Mouse (Mus musculus) thymus, adult 2 months (tissue): ENCODE data around the gene Churc1.

Experiments
- CTCF ChIP-seq: fragments of 200-500 bp; IDR thresholded peaks from 2 replicates; pipeline ENCODE4 v1.5.1; 2012; ENCODE audit warnings: mild to moderate bottlenecking, control low read depth, low read length, moderate library complexity, borderline replicate concordance; ENCODE audit not compliant: control insufficient read depth, poor library complexity, insufficient read depth; ENCODE audit errors: extremely low read depth
- POLR2A ChIP-seq: fragments of 200-500 bp; IDR thresholded peaks from 2 replicates; pipeline ENCODE4 v1.6.1; 2012; ENCODE audit warnings: mild to moderate bottlenecking, low read length, control low read depth, moderate library complexity; ENCODE audit not compliant: control insufficient read depth, poor library complexity, insufficient read depth; ENCODE audit errors: extremely low read depth

DNA sequence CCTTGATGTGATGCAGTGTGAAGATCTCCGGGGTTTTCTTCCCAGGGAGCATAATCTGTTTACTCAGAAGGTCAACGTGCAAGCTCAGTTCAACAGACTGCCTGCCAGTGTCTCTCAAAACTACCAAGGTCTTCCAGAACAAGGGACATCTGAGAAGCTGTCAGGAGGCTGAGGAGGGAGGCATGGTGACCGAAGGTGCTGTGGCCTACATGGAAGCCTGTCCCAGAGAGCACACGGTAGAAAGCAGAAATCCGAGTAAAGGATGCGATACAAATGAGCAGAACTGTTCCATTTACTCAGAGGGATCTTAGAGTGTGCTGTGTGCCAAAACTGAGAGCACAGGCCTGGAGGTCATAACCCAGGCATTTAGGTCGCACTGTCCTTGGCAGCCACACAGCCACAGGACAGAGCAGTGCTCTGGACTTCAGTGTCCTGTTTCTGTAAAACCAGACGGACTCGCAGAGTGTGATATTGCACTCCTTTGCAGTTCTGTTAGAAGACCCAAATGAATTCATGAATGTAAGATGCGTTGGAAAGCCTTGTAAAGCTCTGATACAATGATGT is 18.8 kb downstream of the Churc1 start:
- TF ChIP-seq POLR2A (no peak), CTCF (no peak)
